Mouse (Mus musculus): ENCODE results near the gene B4gat1. TPM values are rescaled to one million over a fixed set of nuclear protein-coding genes. Genes with fewer than 3 reads are reported as not detected.

B4gat1 gene
- total RNA-seq, 1 experiment from 2014 or later, result 29.4 TPM

DNA sequence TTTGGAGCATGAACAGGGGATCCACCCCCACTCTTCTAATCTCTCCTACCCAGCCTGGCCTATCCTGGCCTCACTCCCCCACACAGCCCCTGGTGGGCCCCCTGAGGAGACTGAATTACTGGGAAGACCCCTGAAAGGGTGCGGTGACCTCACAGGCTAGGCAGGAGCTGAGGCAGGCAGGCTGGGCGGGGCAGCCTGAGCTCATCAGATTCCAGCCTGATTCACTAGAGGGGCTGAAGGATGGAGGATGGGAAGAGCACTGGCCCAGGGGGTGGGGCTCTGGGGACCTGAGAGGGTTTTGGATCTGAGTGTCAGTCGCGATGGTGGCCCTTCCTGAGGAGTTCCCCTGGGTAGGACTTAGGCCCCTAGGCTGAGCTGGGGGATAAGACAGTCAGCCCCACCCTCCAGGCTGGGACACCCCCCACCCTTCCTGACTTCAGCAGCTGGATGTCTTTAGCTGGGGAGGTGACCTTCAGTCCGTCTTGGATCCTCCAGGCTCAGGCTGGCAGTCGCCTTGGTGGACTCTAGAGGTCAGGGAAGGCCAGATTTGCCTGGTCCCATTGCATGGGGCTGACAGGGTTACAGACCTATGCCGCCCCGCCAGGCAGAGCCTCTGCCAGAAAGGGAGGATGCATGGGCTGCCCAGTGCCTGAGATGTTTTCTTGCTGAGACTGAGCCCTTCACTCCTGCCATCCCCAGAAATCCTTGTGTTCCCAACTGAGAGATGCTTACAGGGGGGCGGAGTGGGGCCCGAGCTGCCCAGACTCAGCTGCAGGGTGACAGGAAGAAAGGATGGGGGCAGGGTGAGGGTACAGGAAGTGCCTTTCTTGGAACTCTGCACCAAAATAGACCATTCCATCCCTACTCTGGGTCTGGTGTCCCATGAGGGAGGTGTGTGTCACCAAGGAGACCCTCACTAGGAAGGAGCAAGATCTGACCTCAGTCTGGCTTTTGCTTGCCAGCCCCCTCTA is 20.5 kb downstream of the B4gat1 start:
- DNase-seq, result no peak

DNA sequence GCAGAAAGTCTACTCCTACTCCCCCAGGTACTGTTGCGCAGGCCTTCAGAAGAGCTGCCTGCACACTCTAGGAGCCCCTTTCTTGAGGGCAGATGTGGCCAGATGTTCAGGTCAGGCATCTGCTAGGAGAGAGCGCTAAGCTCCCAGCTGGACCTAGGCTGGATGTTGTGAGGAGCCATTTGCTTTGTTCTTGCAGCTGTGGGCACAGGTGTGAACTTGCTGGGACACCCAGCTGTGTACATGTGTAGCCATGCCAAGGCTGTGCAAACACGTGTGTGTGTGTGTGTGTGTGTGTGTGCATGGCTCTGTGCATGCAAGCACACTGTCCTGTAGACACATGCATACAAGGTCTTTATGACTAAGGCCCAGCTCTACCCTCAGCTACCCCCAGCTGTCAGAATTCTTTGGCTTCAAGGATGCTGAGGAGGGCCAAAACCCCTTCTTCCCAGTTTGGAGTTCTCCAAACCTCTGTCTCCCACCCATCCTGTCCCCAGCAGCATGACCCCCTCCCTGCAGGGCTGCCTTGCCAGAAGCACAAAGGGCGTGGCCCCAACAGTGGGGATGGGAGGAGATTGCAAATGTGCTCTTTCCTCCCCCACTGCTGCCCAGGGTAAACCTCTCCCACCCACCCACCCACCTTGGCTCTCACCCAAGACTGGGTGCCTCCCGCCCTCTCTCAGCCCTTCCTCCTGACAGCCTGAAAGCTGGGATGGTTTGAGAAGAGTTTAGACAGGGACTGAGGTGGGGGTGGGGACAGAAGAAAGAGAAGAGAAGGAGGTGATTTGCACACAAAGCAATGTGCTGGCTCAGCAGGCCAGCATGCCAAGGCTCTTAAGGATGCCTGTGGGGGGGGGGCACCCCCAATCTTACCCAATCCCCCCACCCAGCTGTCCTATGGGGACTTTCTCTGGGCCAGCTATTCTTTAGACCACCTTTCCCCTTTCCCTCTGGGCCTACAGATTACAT is 22.0 kb downstream of the B4gat1 start:
- no peak for DNase-seq

GRCm38 (mm10) chr19:5062041-5062440 is 23.4 kb downstream of the B4gat1 start:
- DNase-seq, result no peak

- DNase-seq, result no peak
Measured at GRCm38 (mm10) chr19:5062446-5062845, 23.8 kb downstream of the B4gat1 start.

GRCm38 (mm10) chr19:5065104-5065503 is 26.5 kb downstream of the B4gat1 start:
- DNase-seq, result no peak

- no peak for DNase-seq
Measured at GRCm38 (mm10) chr19:5067040-5067799, 28.6 kb downstream of the B4gat1 start.

- peak; percentile 78 for DNase-seq
Measured at GRCm38 (mm10) chr19:5067867-5068569, 29.4 kb downstream of the B4gat1 start, which contains the start of gene Cd248. Gene Cd248 (plus strand): TSS chr19:5068078.

- DNase-seq, result no peak
Measured at GRCm38 (mm10) chr19:5068570-5069234, 30.1 kb downstream of the B4gat1 start.

- no peak for DNase-seq
Measured at GRCm38 (mm10) chr19:5069486-5069885, 30.9 kb downstream of the B4gat1 start.

DNA sequence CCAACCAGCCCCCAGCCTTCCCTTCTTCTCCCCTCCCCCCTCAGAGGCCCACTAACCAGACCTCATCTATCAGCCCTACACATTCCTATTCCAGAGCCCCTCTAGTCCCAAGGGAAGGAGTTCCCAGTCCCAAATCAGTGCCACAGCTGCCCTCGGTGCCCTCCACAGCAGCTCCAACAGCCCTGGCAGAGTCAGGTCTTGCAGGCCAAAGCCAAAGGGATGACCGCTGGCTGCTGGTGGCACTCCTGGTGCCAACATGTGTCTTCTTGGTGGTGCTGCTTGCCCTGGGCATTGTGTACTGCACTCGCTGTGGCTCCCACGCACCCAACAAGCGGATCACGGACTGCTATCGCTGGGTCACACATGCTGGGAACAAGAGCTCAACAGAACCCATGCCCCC is 31.4 kb downstream of the B4gat1 start:
- DNase-seq, result no peak

- DNase-seq, result no peak
Measured at GRCm38 (mm10) chr19:5071077-5071476, 32.5 kb downstream of the B4gat1 start.

DNA sequence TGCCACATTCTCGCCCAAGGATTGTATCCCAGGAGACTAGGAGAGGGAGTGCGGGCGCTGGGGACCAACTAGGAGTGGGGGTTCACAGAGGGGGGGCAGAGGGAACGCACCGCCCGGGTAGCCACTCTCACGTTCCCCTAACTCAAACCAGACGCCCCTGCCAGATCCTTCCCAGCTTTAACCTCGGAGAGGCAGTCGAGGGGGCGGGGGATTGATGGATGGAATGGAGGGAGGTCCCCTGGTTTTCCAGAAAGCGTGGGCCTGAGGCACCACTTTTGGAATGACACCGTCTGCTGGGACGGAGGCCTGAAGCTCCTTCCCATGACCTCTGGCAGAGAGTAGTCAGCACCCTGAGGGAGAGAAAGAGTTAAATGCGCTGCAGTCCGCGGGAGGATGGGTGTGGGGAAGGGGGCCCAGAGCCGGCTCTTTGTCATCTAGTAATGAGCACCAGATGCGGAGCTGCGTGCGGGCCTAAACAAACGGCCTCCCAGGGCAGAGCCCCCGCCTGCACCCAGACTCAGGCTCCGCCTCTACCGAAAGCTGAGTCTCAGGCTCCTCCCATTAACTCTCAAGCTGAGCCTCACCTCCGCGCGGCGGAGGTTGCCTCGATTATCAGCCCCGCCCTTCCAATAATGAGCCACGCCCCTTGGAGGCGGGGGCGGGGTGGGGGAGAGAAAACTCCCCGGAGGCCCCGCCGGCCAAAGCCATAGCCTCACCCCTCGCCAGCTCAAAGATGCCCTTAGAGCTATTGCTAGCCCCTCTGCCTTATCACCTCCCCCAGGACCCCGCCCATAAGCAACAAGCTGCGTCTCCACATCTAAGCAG is 33.1 kb downstream of the B4gat1 start:
- DNase-seq, result peak; percentile 85

DNA sequence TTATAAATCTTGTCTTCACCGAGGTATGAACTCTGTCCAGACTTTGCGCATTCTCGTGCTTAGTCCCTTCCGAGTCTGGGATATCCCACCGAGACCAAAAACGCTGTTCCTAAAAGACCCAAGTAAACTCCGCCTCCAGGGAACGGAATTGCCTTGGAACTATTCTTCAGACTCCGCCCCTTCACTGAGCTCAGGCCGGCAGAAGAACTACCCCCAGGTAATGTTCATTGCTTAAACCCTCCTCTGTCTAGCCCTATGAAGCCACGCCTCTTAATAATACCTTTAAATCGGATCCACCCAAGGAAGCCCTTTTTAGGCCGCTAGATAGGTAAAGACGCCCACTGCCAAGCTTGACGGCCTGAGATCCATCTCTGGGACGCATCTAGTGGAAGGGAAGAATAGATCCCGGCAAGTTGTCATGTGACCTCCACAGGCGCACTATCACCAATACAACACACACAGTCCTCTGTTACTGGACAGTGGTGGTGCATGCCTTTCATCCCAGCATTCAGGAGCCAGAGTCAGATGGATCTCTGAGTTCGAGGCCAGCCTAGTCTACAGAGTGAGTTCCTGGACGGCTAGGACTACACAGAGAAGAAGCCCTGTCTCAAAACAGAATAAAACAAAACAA is 33.9 kb downstream of the B4gat1 start:
- DNase-seq, result no peak

- DNase-seq, result peak; percentile 67
Measured at GRCm38 (mm10) chr19:5073028-5073427, 34.4 kb downstream of the B4gat1 start.

- no peak for DNase-seq
Measured at GRCm38 (mm10) chr19:5073518-5073917, 34.9 kb downstream of the B4gat1 start.

DNA sequence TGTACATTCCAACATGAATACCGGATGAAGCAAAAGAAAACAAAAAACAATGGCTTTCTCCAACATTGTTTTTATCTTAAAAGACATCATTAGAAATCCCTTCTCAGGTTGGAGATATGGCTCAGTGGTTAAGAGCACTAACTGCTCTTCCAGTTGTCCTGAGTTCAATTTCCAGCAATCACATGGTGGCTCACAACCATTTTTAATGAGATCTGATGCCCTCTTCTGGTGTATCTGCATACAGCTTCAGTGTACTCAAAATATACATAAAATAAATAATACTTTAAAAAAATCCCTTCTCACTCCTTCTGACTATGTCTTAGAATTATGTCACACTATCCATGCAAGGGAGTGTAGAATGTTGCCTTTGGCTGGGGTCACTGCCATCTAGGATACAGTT is 40.7 kb downstream of the B4gat1 start:
- DNase-seq, result no peak

- no peak for DNase-seq
Measured at GRCm38 (mm10) chr19:5082005-5082404, 43.4 kb downstream of the B4gat1 start.

DNA sequence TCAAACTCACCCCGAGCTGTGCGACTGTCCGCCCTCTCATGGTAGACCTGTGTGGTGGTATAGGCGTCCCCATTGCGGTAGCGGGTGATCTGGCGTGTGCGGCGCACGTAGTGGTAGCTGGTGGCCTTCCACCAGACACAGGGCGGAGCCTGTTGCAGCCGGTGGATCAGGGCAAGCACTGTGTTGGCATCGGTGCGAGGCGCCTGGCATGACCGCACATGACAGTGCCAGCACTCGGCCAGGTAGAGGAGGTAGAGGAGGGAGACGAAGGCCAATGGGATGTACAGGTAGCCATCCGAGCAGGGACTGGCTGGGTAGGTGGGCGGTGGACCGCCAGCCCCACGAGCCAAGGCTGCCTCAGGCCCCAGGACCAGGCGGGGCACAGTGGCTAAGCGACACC is 44.0 kb downstream of the B4gat1 start:
- DNase-seq, result no peak

All from adrenal gland, postnatal 14 days (tissue).